Mouse (Mus musculus): Measurements from ENCODE around the gene Timm44.

Timm44 gene

DNA sequence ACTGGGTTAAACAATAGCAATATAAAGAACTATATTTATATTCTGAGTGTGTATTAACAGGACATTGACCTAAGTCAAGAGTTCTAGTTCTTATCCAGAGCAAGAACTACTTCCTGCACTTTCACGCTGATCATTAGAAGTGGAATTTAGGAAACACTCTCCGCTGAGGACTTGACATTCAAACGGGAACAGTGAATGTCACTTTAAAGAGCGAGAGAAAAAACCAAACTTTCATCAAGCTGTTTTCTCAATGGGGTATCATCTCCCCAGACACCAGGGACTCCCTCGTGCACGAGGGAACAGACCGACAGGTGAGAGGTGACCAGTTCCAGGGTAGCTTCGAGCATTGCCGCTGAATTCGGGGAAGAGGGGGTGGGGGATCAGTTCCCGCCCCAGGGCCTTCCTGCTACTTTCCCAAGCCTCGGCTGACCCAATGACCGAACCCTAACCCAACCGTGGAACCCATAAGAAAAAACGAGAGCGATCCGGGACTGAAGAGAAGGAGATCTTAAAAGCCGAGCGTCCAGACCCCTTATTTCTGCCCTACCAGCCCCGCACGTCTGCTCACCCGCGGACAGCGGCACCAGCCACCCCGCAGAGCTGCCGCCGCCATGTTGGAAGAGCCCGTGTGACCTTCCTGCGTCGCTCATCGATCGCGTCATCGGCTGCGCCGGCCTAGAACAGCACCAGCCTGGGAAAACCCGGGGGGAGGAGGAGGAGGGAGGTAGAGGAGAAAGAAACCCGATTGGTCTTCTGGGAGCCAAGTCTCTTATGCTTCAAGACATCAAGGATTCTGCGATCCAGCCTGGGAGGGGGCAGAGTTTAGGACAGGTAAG, at the start of gene Timm44:
TSS of gene Timm44 (minus strand) at position 639 of the 836 bp plus-strand sequence.
- DNase-seq: peak; percentile 87 to 89

DNA sequence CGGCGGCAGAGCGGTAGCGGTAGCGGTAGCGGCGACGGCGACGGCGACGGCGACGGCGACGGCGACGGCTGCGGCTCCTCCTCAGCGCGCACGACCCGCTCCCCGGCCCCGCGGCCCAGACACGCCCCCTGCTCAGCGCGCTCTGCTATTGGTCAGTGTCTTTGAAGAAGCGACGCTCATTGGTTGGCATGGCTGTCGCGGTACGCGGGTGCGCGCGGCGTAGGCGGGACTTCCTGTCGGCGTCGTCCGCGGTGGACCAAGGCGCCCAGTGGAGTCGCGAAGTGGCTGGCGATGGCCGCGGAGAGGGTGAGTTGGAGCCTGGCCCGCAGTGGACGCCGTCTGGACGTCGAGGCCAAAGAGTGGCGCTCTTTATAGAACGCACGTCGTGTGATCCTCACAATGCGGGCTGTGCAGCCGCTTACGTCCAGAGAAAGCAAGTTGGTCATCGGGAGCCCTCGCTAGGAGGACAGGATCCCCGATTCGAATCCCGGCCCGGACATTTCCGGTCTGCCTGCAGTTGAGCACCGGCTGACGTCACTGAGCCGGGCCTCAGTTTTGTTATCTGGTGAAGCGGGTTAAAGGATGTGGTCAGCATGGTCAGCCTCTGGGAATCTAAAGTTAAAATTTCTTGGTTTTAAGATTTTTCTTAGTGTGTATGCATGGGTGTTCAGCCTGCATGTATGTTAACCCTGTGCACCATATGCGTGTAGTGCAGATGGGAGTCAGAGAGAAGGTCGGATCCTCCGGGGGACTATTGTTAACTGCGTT, 49.5 kb upstream of the Timm44 start, which contains the start of the genes Ccl25 and Elavl1:
TSS of gene Ccl25 (plus strand) at position 228 of the 768 bp plus-strand sequence.
TSS of gene Elavl1 (minus strand) at position 431 of the 768 bp plus-strand sequence.
- peak; percentile 90 to 92 for DNase-seq

DNA sequence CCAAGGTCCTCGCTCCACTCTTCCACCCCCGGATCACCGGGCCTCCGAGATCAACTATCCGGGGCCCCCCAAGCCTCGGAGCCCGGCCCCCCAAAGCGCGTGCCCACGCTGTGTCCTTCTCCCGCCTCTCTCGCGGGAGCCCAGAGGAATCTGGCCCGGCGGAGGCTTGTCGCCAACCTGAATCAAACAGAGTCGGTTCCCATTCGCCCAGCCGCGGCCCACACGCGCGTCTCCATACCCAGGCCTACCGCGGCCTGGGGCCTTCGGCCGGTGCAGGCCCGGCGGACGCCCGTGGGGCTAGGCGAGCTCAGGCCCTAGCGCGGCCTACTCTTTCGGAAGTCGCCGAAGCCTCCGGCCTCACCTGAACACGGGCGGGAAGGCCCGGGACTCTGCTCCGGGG, 48.8 kb upstream of the Timm44 start:
- peak; percentile 35 to 42 for DNase-seq

DNA sequence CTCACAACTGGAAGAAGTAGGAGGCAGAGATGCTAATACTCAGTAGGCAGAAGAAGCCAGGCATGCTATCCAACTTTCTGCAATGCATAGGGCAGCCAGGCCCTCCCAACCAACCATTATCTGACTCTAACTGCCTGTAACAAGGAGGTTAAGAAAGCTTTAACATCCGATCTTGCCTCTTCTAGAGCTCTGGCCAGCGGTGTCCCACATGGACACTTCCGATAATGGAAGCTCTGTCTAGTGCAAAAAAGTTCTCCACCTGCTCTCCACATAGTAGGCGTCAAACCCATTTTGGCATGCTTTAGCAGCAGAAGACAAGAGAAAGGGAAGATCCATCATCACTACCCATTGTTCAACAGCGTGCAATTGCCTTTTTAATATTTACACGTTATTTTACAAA, 48.2 kb upstream of the Timm44 start:
- DNase-seq: no peak

DNA sequence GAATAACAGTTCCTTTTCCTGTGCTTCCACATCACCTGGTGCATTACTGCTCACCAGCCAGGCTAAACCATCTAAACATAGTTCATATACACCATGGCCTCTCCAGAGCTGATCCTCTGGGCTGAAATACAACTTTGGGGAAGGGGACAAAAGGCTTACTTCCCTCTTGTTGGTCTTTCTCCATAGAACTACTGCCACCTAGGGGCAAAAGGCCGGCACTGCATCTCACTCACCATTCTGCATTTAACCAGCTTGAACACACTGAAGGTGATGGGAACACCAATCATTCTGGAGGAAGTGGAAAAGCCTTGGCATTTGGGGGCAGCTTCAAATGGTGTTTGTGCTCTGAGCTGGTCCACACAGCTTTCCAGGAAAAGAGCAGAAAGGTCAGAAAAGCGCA, 46.8 kb upstream of the Timm44 start:
- peak; percentile 60 to 75 for DNase-seq

DNA sequence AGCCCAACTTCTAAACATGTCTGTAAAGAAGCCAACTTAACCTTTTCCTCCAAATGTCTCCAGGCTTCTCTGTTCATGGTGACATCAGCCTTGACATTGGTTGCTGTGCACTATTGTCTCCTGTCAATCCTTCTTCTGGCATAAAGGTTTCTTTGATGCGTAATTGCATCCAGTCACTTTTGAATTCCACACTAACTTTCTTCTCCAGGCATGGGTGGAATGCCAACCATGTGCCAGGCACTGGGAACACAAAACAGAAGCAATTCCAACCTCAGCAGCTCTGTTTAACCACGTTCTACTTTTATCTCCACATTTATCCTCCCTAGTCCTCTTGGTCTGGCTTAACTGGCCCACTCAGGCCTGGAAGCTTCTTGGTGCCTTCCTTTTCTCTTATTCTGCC, 45.3 kb upstream of the Timm44 start:
- DNase-seq: no peak

DNA sequence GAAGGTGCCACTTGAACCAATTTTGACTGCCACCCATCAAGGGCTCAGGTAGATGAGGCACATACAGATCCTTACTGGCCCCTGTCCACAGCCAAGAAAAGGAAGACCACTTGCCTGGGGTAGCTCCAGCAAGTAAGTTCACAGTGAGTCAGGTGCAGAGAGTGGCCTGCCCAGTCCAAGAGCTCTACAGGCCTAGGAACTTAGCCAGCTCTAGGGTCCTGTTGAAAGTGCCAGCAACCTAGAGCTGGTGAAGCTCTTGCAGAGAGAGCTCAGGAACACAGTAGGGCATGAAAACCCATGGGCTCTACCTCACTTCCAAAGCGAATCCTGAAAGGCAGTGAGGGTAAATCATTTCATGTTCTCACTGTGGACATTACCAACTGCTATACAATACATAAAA, 44.7 kb upstream of the Timm44 start:
- no peak for DNase-seq

DNA sequence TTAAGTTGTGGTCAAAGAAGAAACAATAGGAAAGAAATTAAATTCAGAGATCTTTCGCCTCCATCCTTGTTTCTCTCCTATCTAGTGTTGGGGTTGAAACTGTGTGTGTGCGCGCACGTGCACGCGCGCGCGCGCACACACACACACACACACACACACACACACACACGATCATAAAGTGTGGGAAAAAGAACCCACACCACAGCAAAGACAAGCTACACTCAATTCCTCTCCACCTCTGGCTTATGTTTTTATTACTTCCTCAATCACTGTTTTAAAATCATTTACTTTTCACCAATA, 43.8 kb upstream of the Timm44 start:
- no peak for DNase-seq

DNA sequence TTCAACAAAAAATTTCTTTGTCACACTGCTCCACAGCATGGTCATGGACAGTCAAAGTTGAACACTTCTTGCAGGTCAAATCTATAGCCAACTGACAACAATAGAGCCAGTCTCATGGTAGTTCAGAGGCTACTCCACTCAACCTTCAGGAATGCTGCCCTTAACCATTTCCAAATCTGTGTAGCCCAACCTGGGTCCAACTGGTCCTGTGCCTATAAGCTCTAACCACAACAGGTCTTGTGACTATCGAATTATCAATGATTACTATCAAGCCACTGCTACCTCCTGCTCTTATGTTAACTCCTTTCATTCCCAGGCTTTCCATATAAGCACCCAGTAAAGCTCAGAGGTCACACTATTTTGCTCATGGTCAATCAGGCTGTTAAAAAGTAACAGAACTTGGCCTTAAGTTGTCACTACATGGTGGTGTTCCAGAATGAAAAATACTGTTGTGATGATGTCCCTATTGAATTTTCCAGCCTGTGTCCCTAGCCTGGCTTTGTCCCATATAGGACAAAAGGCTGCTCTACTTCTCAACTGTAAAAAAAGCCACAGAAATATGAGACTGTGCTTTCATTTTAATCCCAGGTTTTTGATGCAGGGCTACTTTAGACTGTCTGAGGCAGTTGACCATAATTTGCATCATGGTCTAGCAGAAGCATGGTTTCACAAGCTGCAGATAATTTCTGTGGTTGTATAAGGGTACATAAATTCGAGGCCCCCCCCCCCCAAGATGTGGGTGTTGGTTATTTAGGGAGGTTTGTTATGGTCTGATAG, 43.3 kb upstream of the Timm44 start:
- DNase-seq: no peak

DNA sequence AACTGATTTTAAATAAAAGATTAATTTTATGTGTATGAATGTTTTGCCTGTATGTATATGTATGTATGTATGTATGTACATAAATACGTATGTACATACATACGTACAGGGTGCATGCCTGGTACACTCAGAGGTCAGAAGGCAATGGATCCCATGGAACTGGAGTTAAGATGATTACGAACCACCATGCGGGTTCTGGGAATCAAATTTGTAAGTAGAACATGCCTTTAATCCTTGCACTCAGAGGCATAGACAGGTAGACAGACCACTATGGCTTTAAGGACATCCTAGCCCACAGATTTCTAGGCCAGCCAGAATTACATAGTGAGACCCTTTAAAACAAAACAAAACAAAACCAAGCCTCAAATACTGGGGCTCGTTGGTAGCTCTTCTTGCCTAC, 42.4 kb upstream of the Timm44 start:
- DNase-seq: no peak

DNA sequence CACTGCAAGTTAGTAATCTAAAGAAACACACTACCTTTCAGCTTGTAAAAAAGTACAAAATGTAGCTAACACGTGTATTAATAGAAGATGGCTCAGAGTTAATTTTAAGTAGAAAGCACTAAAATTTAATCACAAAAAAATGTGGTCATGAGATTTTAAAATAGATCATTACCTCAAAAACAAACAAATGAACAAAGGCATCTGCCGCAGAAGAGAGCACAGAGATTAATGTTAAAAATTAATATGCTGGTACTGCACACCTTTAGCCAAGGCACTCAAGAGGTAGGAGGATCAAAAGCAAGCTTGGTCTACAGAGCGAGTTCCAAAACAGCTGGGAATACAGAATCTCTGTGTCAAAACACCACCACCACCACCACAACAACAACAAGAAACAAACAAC, 39.1 kb upstream of the Timm44 start:
- DNase-seq: no peak

DNA sequence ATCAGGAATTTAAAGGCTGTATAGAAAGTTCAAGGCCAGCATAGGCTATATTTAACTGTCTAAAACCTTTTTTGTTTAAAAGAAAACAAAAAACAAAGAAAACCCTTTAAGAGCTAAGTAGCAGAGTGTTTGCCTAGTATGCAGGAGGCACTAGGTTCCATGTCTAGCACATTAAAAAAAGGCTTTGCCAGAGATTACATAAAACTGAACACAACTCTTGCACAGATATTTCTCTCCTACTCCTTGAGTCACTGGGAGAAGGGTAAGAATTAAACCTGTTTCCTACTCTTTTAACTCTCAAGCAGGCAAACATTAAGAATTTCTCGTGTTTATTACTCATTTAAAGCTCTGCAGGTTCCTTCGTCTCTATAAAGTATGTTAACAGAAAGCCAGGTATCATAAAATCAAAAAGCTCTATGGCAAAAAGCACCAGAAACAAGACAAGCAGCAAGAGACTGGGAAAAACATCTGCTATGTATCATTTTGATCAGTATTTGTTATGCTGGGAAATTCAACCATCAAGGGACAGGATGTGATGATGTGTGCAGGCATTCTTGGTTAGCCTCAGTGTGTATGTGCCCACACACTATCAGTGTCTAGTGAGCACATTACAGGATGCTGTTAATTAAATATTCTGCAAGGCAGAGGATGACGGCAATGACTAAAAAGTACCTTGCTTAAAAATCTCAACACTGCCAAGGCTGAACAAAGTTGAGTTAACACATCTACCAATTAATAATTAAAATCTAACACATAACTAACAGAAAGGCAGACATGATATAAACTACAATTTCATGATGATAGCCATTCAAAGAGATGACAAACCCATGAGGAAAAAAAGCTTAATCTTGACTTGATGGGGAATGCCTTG, 37.8 kb upstream of the Timm44 start:
- DNase-seq: no peak

DNA sequence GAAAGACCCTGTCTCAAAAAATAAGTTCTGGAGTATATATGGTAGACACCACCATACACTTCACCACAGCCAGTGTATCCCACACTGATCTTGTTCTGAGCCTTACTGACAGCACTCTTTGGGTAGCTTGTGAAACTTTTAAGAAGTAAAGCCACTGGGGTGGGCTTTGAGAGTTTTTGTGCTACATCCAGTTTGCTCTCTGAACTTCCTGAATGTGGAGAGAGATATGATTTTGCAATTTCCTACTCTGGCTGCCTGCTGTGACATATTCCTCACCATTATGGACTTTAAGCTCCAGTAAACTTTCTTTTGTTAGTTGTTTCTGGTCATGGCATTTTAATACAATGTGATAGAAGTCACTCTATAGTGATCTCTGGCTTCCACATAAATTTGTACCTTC, 36.4 kb upstream of the Timm44 start:
- DNase-seq: no peak

DNA sequence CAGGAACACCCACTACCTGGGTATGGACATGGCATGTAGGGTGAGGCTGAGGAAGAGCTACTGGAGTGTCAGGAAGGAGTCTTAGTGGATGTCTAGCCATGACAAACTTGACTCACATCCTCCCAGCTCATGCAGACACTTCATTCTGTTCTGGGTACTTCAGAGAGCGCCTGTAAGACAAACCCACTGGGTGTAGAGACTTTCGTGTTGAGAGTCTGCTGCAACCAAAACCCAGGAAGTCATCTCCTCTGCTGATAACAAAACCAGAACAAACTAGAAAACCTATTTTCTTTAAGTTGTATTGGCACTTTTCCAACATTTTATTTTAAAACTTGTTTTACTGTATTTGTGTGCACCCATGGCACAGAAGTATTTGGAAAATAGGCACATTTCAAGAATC, 30.1 kb upstream of the Timm44 start:
- DNase-seq: no peak

DNA sequence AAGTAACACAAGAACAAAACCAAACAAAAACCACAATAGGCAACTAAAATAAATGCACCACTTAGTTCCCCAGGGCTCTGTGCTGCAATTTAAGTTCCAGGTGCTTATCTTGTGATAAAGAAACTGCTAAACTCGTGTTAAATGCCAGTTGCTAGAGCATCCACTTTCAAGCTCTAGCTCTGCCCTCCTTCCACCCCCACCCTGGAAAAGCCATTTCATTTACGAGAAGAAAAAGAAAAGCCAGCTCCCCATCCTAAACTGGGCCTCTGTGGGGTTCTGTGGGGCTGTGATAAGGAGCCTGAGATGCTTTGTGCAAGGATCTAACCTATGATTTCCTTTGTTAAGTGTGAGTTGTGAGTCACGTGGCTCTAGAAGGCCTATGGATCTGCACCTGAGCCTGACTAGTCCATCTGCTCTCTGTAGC, 28.4 kb upstream of the Timm44 start:
- no peak for DNase-seq

DNA sequence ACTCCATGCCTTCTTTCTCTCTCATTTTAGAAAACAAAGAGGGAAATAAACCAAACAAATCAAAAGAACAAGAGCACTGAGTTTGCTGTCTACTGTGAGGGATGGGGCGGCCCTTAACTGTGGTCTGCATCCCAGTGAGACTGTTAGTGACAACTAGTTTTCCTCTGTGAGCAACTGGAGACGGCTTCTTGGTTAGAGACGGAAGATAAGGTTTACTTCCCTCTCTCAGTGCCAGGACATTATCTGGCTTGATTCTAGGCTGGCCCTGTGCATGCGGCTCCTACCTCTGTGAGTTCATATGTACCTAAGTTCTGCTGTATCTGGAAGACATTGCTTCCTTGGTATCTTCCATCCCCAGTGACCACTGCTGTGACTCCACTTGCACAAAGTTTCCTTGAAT, 22.1 kb upstream of the Timm44 start:
- DNase-seq: no peak

DNA sequence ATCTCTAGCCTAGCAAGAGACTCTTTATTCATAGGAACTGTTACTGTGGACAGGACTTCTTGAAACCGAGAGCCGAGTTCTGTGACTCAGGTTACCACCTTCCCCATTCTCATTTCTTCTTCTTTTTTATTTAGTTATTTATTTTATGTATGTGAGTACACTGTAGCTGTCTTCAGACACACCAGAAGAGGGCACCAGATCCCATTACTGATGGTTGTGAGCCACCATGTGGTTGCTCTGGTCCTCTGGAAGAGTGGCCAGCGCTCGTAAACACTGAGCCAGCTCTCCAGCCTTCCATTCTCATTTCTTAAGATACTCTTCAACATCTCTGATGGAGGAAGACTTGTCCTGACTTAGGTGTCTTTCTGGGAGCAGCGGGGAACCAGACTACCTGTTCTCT, 17.0 kb upstream of the Timm44 start:
- no peak for DNase-seq

DNA sequence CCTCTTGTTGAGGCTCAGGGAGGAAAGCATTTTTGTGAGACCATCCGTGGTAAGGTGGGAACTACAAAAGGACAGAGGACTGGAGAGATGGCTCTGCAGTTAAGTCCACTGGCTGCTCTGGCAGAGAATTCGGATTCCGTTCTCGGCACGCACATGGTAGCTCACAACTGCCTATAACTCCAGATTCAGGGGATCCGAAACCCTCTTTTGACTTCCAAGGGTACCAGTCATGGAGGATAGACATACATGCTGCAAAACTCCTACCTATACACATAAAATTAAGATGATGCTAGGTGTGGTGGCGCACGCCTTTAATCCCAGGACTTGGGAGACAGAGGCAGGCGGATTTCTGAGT, 375 bp upstream of the Timm44 start:
- DNase-seq: no peak

DNA sequence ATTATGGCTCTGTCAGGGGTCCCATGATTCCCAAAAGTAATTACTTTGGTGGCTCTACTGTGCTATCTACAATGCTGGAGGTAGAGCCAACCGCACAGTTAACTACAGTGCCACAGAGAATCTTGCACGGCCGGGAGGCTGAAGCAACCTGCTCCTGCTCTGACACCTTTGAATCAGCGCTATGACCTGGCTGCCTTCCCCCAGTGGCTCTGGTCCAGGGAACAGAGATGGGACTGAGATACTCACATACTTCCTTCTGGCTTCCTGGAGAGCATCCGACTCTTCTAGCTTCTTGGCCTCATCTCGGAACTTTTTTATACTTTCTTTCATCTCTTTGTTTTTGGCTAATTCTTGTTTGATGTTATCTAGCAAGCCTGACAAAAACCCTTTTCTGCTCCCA, 6.1 kb downstream of the Timm44 start:
- DNase-seq: no peak

DNA sequence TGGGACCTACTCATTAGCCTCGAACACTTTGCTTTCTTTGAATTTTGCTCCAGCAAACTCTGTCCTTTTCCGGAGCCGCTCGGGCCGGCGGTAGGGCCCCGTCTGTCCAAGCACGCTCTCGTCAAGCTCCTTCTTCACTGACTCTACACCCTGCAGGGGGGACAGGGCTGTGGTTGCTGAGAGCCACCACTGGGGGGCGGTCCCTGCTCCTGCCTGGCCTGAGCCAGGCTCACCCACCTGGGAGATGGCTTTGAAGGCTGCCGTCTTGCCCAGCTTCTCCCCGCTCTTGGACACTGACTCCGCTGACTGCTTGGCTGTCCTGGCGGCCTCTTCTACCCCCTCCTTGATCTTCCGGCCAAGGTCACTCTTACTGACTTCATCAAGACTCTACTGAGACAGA, 8.1 kb downstream of the Timm44 start:
- peak in 1 of 2 experiments; percentile 3 for DNase-seq

DNA sequence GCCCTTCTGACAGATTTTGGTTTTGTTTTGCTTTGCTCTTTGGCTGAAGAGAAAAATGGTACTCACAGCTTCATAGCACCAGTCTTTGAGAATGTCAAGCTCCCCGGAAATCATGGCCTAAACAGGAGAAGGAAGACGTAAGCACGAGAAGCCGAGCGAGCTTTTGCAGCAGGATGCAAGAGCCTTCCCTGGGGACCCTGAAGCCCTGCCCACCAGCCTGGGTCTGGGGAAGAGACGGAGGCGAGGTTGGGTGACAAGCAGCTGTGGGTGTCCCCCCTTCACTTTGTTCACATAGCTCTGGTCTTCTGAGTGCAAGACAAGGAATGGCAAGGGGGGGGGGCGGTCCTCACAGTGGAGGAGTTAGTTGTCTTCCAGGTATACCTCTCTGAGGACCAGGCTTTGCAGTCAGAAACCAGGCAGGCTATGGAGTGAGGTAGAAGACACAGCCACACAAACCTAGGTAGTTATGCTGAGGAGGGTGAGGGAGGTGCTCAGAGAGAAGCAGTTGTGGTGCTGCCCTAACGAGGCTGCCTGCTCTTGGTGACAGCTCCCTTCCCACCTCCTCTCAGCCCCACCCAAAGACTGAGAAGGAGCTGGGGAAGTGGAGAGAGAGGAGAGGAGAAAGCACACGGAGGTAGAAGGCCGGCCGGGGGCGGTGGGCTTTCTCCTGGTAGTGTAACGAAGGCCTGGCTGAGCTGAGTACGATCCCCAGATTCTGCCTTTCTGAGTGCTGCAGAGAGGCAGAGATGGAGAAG, 10.4 kb downstream of the Timm44 start:
- DNase-seq: no peak
